Mouse (Mus musculus) bone marrow macrophage, adult 2 months (primary cell): Measurements from ENCODE around the gene Zic1. TPM values are rescaled to one million over a fixed set of nuclear protein-coding genes. Genes with fewer than 3 reads are reported as not detected.

Source experiments
- H3K27ac ChIP-seq: 2 replicates; pipeline ENCODE4 v1.5.1; 2012; ENCODE audit warnings: low read depth, low read length; ENCODE audit not compliant: insufficient read depth
- H3K4me1 ChIP-seq: 2 replicates; pipeline ENCODE4 v1.6.1; 2012; ENCODE audit warnings: low read length; ENCODE audit not compliant: control insufficient read depth, insufficient read depth
- H3K4me3 ChIP-seq: 2 replicates; pipeline ENCODE4 v1.5.1; 2012; ENCODE audit warnings: mild to moderate bottlenecking, low read length, moderate library complexity; ENCODE audit not compliant: insufficient read depth
- CTCF ChIP-seq: IDR thresholded peaks from 2 replicates; pipeline ENCODE4 v1.5.1; 2012; ENCODE audit warnings: low read depth, mild to moderate bottlenecking, low read length, moderate library complexity
- POLR2A ChIP-seq: IDR thresholded peaks from 2 replicates; pipeline ENCODE4 v1.6.1; 2012; ENCODE audit warnings: mild to moderate bottlenecking, low read depth, low read length, borderline replicate concordance
- polyA plus RNA-seq: library from polyadenylated mRNA; stranded (reverse); fragments of >200 nt; gene quantifications from 2 replicates; pipeline ENCODE4 v1.2.4, GENCODE M21; 2012; ENCODE audit not compliant: missing spikeins, insufficient read depth, insufficient read length

Zic1 gene
- not detected in 2 replicates for polyA plus RNA-seq

- TF ChIP-seq POLR2A (no peak), CTCF (no peak)
- Histone ChIP-seq H3K4me3 (peak within 1 kb of the TSS; percentile 53), H3K27ac (no peak within 1 kb of the TSS), H3K4me1 (no peaks in the 10 kb centered on the region; the same call in 1 of the 2 replicates)
Measured at GRCm38 (mm10) chr9:91365664-91366063, at the start of gene Zic1. TSS of gene Zic1 (minus strand) at chr9:91365810.

GRCm38 (mm10) chr9:91414007-91414661, 48.5 kb upstream of the Zic1 start:
- Histone ChIP-seq H3K4me3 (no peak overlapping the region), H3K27ac (no peak overlapping the region), H3K4me1 (no peaks in the 10 kb centered on the region)
- TF ChIP-seq CTCF = no peak
- no peak for TF ChIP-seq POLR2A

- TF ChIP-seq POLR2A (no peak), CTCF (no peak)
- no peaks in the 10 kb centered on the region for H3K4me1 ChIP-seq
- no peak overlapping the region for H3K27ac ChIP-seq
- H3K4me3 ChIP-seq = no peak overlapping the region
Measured at GRCm38 (mm10) chr9:91409771-91410170, 44.2 kb upstream of the Zic1 start.

- no peak for TF ChIP-seq CTCF
- no peak for TF ChIP-seq POLR2A
- Histone ChIP-seq H3K27ac (no peak overlapping the region), H3K4me1 (no peaks in the 10 kb centered on the region), H3K4me3 (no peak overlapping the region)
Measured at GRCm38 (mm10) chr9:91406258-91406763, 40.7 kb upstream of the Zic1 start.

GRCm38 (mm10) chr9:91405753-91406178, 40.2 kb upstream of the Zic1 start:
- Histone ChIP-seq H3K4me3 (no peak overlapping the region), H3K4me1 (no peaks in the 10 kb centered on the region), H3K27ac (no peak overlapping the region)
- TF ChIP-seq POLR2A (no peak), CTCF (no peak)

GRCm38 (mm10) chr9:91404905-91405752, 39.5 kb upstream of the Zic1 start:
- Histone ChIP-seq H3K27ac (no peak overlapping the region), H3K4me1 (no peaks in the 10 kb centered on the region), H3K4me3 (no peak overlapping the region)
- no peak for TF ChIP-seq POLR2A
- no peak for TF ChIP-seq CTCF

GRCm38 (mm10) chr9:91404229-91404628, 38.6 kb upstream of the Zic1 start:
- TF ChIP-seq CTCF = no peak
- TF ChIP-seq POLR2A = no peak
- no peaks in the 10 kb centered on the region for H3K4me1 ChIP-seq

GRCm38 (mm10) chr9:91401471-91401870, 35.9 kb upstream of the Zic1 start:
- Histone ChIP-seq H3K27ac (no peak overlapping the region), H3K4me1 (no peaks in the 10 kb centered on the region), H3K4me3 (no peak overlapping the region)
- TF ChIP-seq POLR2A (no peak), CTCF (no peak)

More at GRCm38 (mm10) chr9:91404229-91404628, 38.6 kb upstream of the Zic1 start:
- no peak overlapping the region for H3K4me3 ChIP-seq
- H3K27ac ChIP-seq = no peak overlapping the region

- no peak for TF ChIP-seq CTCF
- no peak for TF ChIP-seq POLR2A
- Histone ChIP-seq H3K4me1 (no peaks in the 10 kb centered on the region), H3K4me3 (no peak overlapping the region), H3K27ac (no peak overlapping the region)
Measured at GRCm38 (mm10) chr9:91400482-91401093, 35.0 kb upstream of the Zic1 start.

GRCm38 (mm10) chr9:91399976-91400375, 34.4 kb upstream of the Zic1 start:
- Histone ChIP-seq H3K4me3 (no peak overlapping the region), H3K27ac (no peak overlapping the region)
- TF ChIP-seq POLR2A (no peak), CTCF (no peak)

More at GRCm38 (mm10) chr9:91399976-91400375, 34.4 kb upstream of the Zic1 start:
- H3K4me1 ChIP-seq = no peaks in the 10 kb centered on the region
